Comparison of ENCODE assay signal across 24 mouse cellular contexts in genomic region chr1:35724366-35724900, GRCm38 (mm10).
DNase-seq lines count a peak whose midpoint lies in the region; ATAC-seq lines count a peak whose summit lies in the region.
"Had no signal": no experiment of that assay in that cellular context is flagged by ENCODE, and none has a peak within 500 bp of the region (broad histone marks: within the 10 kb centered on the region; RNA-seq: fewer than 3 reads in every experiment).

No protein-coding gene starts in this region.

- H3K4me2 ChIP-seq in liver, embryonic 16.5 days (ENCODE audit: low read depth, low read length): no peak overlapping the region
- no peak overlapping the region for H3K4me2 ChIP-seq in stomach, embryonic 15.5 days
- H3K4me2 ChIP-seq: embryonic facial prominence, embryonic 15.5 days; heart, embryonic 13.5 days; hindbrain, embryonic 13.5 days had no signal

- H3K4me1 ChIP-seq in liver, embryonic 16.5 days (ENCODE audit: control insufficient read depth, low read depth, low read length): no peaks in the 10 kb centered on the region
- H3K4me1 ChIP-seq in stomach, embryonic 15.5 days: no peaks in the 10 kb centered on the region
- H3K4me1 ChIP-seq: embryonic facial prominence, embryonic 15.5 days; heart, embryonic 13.5 days had no signal

- H3K4me3 ChIP-seq in liver, embryonic 16.5 days (ENCODE audit: low read depth, low read length): no peak overlapping the region
- H3K4me3 ChIP-seq in stomach, embryonic 15.5 days (replicated peaks): no peak overlapping the region
- H3K4me3 ChIP-seq: embryonic facial prominence, embryonic 15.5 days; erythroblast, embryonic 14.5 days; forebrain, embryonic 10.5 days; heart, adult 2 months; heart, embryonic 13.5 days; hindbrain, embryonic 13.5 days had no signal

- no peak overlapping the region for H3K9ac ChIP-seq in liver, embryonic 16.5 days (ENCODE audit: low read depth, low read length)
- no peak overlapping the region for H3K9ac ChIP-seq in stomach, embryonic 15.5 days
- H3K9ac ChIP-seq: embryonic facial prominence, embryonic 15.5 days; heart, embryonic 13.5 days; hindbrain, embryonic 13.5 days had no signal

- 40% methylated on average over 3 of the region's 3 CpGs for WGBS in liver, embryonic 16.5 days (ENCODE audit: insufficient replicate concordance)
- 50% methylated on average over 3 of the region's 3 CpGs for WGBS in stomach, embryonic 15.5 days

- 0 out of 2 replicates have a peak, but pooled peaks have one; percentile 21 for ATAC-seq in liver, embryonic 16.5 days (ENCODE audit: low read depth)
- peak; percentile 27; the same call in 1 of the 2 replicates for ATAC-seq in stomach, embryonic 15.5 days (ENCODE audit: insufficient read depth, low FRiP score, low read depth)
- ATAC-seq: CD4-positive, CD25-positive, alpha-beta regulatory T cell, adult 4 months; forebrain, embryonic 14.5 days had no signal

- H3K36me3 ChIP-seq in liver, embryonic 16.5 days (ENCODE audit: control insufficient read depth, insufficient read depth): no peaks in the 10 kb centered on the region
- H3K36me3 ChIP-seq in stomach, embryonic 15.5 days: no peaks in the 10 kb centered on the region
- H3K36me3 ChIP-seq: embryonic facial prominence, embryonic 15.5 days; forebrain, embryonic 10.5 days; G1E; heart, embryonic 13.5 days; hindbrain, embryonic 13.5 days had no signal

- no peaks in the 10 kb centered on the region for H3K9me3 ChIP-seq in liver, embryonic 16.5 days (replicated peaks; ENCODE audit: control insufficient read depth, low read length)
- H3K9me3 ChIP-seq in stomach, embryonic 15.5 days: no peaks in the 10 kb centered on the region
- H3K9me3 ChIP-seq: embryonic facial prominence, embryonic 15.5 days; forebrain, embryonic 10.5 days; G1E; heart, embryonic 13.5 days; hindbrain, embryonic 13.5 days had no signal

- no peaks in the 10 kb centered on the region for H3K27me3 ChIP-seq in liver, embryonic 16.5 days (ENCODE audit: control insufficient read depth, insufficient read depth, low read depth, low read length)
- H3K27me3 ChIP-seq in stomach, embryonic 15.5 days (replicated peaks): no peaks in the 10 kb centered on the region
- H3K27me3 ChIP-seq: embryonic facial prominence, embryonic 15.5 days; heart, embryonic 13.5 days; hindbrain, embryonic 13.5 days had no signal

- peak; percentile 57 for DNase-seq in heart, adult 11 months
- no peak for DNase-seq in heart, adult 9 months (ENCODE audit: low spot score in 2 of 2)
- no peak for DNase-seq in liver
- DNase-seq in urinary bladder, postnatal 25 days (ENCODE audit: low spot score): no peak
- DNase-seq in thymus, postnatal 14 days: no peak
- DNase-seq: adrenal gland, postnatal 10 days; B cell, adult 2 months; cerebellum, adult 11 months; cerebellum, adult 8-10 months; cerebellum, postnatal 14 days; embryo, embryonic 11 days; gastrocnemius, postnatal 10 days; heart, adult 2 months; heart, postnatal 36 days had no signal

- H3K27ac ChIP-seq in liver, embryonic 16.5 days (ENCODE audit: low read length): no peak overlapping the region
- H3K27ac ChIP-seq in stomach, embryonic 15.5 days: no peak overlapping the region
- H3K27ac ChIP-seq: embryonic facial prominence, embryonic 15.5 days; forebrain, embryonic 10.5 days; heart, adult 2 months; heart, embryonic 13.5 days; hindbrain, embryonic 13.5 days had no signal
